Mouse (Mus musculus) neutrophil, adult 59 days (primary cell): ENCODE data around the gene Msantd3. TPM values are rescaled to one million over a fixed set of nuclear protein-coding genes. Genes with fewer than 3 reads are reported as not detected.

Experiments used
- total RNA-seq, 2 experiments: library from RNA; stranded (reverse); gene quantifications; 1 replicate in 1 of 2; 2 replicates in 1 of 2; pipeline ENCODE4 v1.2.4; 2023

Msantd3 gene
- 10 to 100 TPM; 22.4 to 23.2 TPM for total RNA-seq

DNA sequence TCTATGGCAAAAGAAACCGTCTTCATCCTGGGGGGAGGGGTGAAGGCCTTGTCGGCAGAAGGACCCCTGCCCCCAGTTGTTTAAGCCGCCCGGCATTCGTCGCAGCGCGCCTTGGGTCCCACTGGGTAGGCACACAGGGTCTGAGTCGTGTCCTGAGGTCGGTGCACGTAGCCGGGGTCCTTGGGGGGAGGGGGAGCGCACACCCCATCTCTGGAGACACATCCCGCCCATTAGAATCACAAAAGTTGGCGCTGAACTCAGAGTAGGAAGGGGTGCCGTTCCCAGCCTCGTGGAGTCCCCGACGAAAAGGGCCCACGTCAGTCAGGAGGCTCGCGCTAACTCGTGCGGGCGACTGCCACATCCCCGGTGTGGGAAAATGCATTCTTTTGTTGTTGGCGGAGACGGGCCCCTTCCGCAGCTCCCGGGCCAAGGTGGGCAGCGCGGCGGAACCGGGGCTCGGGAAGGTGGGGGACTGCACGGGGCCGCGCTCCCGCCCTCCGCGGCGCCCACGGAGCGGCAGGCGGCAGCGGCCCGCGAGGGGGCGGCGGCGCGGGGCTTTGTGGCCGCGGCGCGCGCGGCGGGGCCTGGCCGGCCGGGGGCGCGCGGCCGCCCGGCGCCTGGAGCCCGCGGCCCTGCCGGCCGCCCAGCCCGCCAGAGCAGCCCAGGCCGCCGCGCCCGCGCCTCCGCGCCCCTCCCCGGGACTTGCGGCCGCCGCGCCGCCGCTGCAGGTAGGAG, at the start of gene Msantd3:
Gene Msantd3 (plus strand): TSS at position 95 of the 735 bp plus-strand sequence.

DNA sequence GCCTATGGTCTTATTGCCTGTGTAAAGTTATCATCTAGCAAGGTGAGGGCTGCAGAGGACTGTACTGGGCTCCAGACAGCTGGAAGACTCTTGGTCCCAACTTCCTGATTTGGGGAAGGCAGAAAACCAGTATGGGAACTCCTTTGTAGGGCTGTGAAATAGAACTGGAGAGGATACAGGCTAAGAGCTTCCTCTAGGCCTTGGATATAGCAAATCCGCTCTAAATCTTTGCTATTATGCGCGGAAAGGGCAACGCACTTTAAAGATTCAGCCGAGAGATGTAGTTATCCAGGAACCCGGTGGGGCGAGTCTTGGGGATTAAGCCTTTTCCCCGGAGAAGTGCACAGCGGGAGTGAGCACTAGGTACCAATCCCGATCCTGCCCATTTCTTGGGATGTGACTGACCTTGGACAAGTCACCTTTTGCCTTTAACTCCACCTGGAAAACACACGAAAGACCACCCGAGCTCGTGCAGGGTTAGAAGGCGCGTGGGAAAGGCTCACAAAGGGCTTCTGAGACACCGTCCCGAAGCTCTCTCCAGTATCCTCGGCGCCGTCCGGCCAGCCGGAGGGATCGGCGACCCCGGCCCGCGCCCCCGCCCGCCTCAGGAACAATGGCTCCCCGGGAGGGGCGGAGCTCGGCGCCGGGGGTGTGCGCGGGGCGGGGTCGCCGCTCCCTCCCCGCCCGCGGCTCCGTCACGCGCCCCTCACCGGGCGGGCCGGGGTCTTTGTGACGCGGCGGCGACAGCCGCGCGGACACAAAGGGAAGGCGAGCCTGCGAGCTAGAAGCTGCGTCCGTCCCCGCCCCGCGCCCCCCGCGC, 44.9 kb downstream of the Msantd3 start, which contains the start of gene Tmeff1:
Gene Tmeff1 (plus strand): TSS at position 754 of the 820 bp plus-strand sequence.

Other genes with a start within 250 kb of the Msantd3 start
- gene Tex10, start 66.5 kb upstream of the Msantd3 start, total RNA-seq: 10 to 100 TPM; 29.0 to 33.3 TPM
- under 1 TPM; 0.38 to 0.44 TPM for gene Tmeff1, start 45.2 kb downstream of the Msantd3 start, total RNA-seq
- not detected for gene Cavin4, start 123.6 kb downstream of the Msantd3 start, total RNA-seq